Mouse (Mus musculus) G1E (cell line): ENCODE measurements at regions not wholly inside any gene's neighbourhood (a gene's known extent, or its start where the extent isn't known, plus 50 kb on each side); places are given as distances from the start of the nearest gene placed in this dataset.

ENCODE experiments used
- ATAC-seq: 2 replicates; pipeline ENCODE4 v1.8.0; 2016; ENCODE audit warnings: mild to moderate bottlenecking; ENCODE audit not compliant: insufficient number of reproducible peaks, poor library complexity, low FRiP score, severe bottlenecking; ENCODE audit errors: extremely low read depth
- DNase-seq: peaks from one replicate; pipeline ENCODE4 v3.0.0; 2012; ENCODE audit warnings: low spot score
- H3K27me3 ChIP-seq: 2 replicates; pipeline ENCODE4 v1.6.1; 2012; ENCODE audit warnings: mild to moderate bottlenecking, low read length, inconsistent platforms; ENCODE audit not compliant: insufficient read depth
- H3K36me3 ChIP-seq: replicated peaks from 2 replicates; pipeline ENCODE3; 2012; ENCODE audit warnings: mild to moderate bottlenecking, inconsistent platforms
- H3K4me1 ChIP-seq: 2 replicates; pipeline ENCODE4 v1.6.1; 2012; ENCODE audit warnings: low read depth, low read length, inconsistent platforms, mixed read lengths; ENCODE audit not compliant: insufficient read depth
- H3K4me3 ChIP-seq: 2 replicates; pipeline ENCODE4 v1.5.1; 2012; ENCODE audit warnings: low read depth, mild to moderate bottlenecking, inconsistent platforms, low read length, moderate library complexity, mixed read lengths
- H3K9me3 ChIP-seq: replicated peaks from 2 replicates; pipeline ENCODE4 v1.6.1; 2012; ENCODE audit warnings: inconsistent platforms
- CTCF ChIP-seq: IDR thresholded peaks from 2 replicates; pipeline ENCODE4 v1.5.1; 2012; ENCODE audit warnings: low read depth, low read length, inconsistent platforms, mixed read lengths
- GATA1 ChIP-seq: IDR thresholded peaks from 2 replicates; pipeline ENCODE4 v1.6.1; 2012; ENCODE audit warnings: borderline replicate concordance, low read length, inconsistent platforms, mixed read lengths
- GATA2 ChIP-seq: IDR thresholded peaks from 2 replicates; pipeline ENCODE4 v1.6.1; 2012; ENCODE audit warnings: low read depth, low read length, inconsistent platforms, borderline replicate concordance
- POLR2AphosphoS5 ChIP-seq: IDR thresholded peaks from 2 replicates; pipeline ENCODE4 v1.6.1; 2012; ENCODE audit warnings: low read depth, low read length, inconsistent platforms; ENCODE audit not compliant: insufficient replicate concordance
- TAL1 ChIP-seq: conservative IDR thresholded peaks from 2 replicates; pipeline ENCODE4 v1.6.1; 2012; ENCODE audit warnings: low read depth, low read length, inconsistent platforms, mixed read lengths

- H3K4me1 ChIP-seq: no peaks in the 10 kb centered on the region
- no peak for DNase-seq
- no peaks in the 10 kb centered on the region; the same call in 1 of the 2 replicates for H3K9me3 ChIP-seq
- H3K36me3 ChIP-seq: no peaks in the 10 kb centered on the region
- no peak for ATAC-seq
- no peak overlapping the region for H3K4me3 ChIP-seq
- TF ChIP-seq TAL1 (no peak), GATA1 (no peak), CTCF (no peak), GATA2 (no peak), POLR2AphosphoS5 (no peak)
- H3K27me3 ChIP-seq: no peaks in the 10 kb centered on the region
Measured at GRCm38 (mm10) chr6:94344296-94344695, 60.6 kb upstream of the Magi1 start.

- no peak for TF ChIP-seq GATA1
- no peak for TF ChIP-seq CTCF
- no peak for TF ChIP-seq TAL1
- TF ChIP-seq POLR2AphosphoS5: no peak
- TF ChIP-seq GATA2: no peak
- Histone ChIP-seq H3K4me1 (no peaks in the 10 kb centered on the region), H3K4me3 (no peak overlapping the region), H3K27me3 (no peaks in the 10 kb centered on the region), H3K9me3 (peaks cover 7% of the 10 kb centered on the region; the same call in 1 of the 2 replicates), H3K36me3 (no peaks in the 10 kb centered on the region)
- ATAC-seq: no peak
- DNase-seq: no peak
Measured at GRCm38 (mm10) chr6:94340546-94340945, 56.8 kb upstream of the Magi1 start.

- ATAC-seq: no peak
- no peak overlapping the region for H3K4me3 ChIP-seq
- no peaks in the 10 kb centered on the region for H3K4me1 ChIP-seq
- no peaks in the 10 kb centered on the region for H3K36me3 ChIP-seq
- peaks cover 7% of the 10 kb centered on the region; the same call in 1 of the 2 replicates for H3K9me3 ChIP-seq
- no peak for TF ChIP-seq CTCF
- TF ChIP-seq GATA2: no peak
- TF ChIP-seq GATA1: no peak
- TF ChIP-seq POLR2AphosphoS5: no peak
- TF ChIP-seq TAL1: no peak
- no peak for DNase-seq
- H3K27me3 ChIP-seq: no peaks in the 10 kb centered on the region
Measured at GRCm38 (mm10) chr6:94336168-94336567, 52.5 kb upstream of the Magi1 start.
